Mouse (Mus musculus): ENCODE data around the gene Lef1. TPM values are rescaled to one million over a fixed set of nuclear protein-coding genes. Genes with fewer than 3 reads are reported as not detected.

Lef1 gene
- polyA plus RNA-seq, 2 experiments, result 0.12 to 0.25 TPM

GRCm38 (mm10) chr3:131160921-131161320 is 50.6 kb downstream of the Lef1 start:
- no peak overlapping the region for H3K4me2 ChIP-seq (ENCODE audit: low read depth)
- no peaks in the 10 kb centered on the region for H3K36me3 ChIP-seq (replicated peaks; ENCODE audit: control insufficient read depth, insufficient read depth, low read depth)
- H3K4me1 ChIP-seq (replicated peaks; ENCODE audit: control insufficient read depth in 2 of 2, insufficient read depth in 2 of 2, low read length in 1 of 2), result no peaks in the 10 kb centered on the region
- no peak for TF ChIP-seq CTCF (IDR thresholded peaks at IDR 0.05; ENCODE audit: low read depth)
- no peak for TF ChIP-seq EP300 (IDR thresholded peaks at IDR 0.05; ENCODE audit: low read depth)
- no peaks in the 10 kb centered on the region for H3K9me3 ChIP-seq (ENCODE audit: control insufficient read depth, low read length)
- no peak overlapping the region for H3K4me3 ChIP-seq (ENCODE audit: insufficient read depth in 1 of 2, low read depth in 2 of 2, low read length in 2 of 2)
- WGBS (ENCODE audit: insufficient replicate concordance), result 65% methylated on average over 7 of the region's 7 CpGs
- no peak for DNase-seq (ENCODE audit: low read depth in 3 of 3, low spot score in 3 of 3)
- H3K9ac ChIP-seq (replicated peaks), result no peak overlapping the region
- no peak for ATAC-seq (ENCODE audit: insufficient read depth)
- H3K27ac ChIP-seq, result no peak overlapping the region
- H3K27me3 ChIP-seq (ENCODE audit: control insufficient read depth, insufficient read depth, low read length), result no peaks in the 10 kb centered on the region

- no peak overlapping the region for H3K4me2 ChIP-seq (ENCODE audit: low read depth)
Measured at GRCm38 (mm10) chr3:131167731-131168130, 57.5 kb downstream of the Lef1 start.

GRCm38 (mm10) chr3:131169161-131169560 is 58.9 kb downstream of the Lef1 start:
- Histone ChIP-seq H3K9ac (replicated peaks) (no peak overlapping the region), H3K4me1 (replicated peaks; ENCODE audit: control insufficient read depth in 2 of 2, insufficient read depth in 2 of 2, low read length in 1 of 2) (no peaks in the 10 kb centered on the region), H3K9me3 (ENCODE audit: control insufficient read depth, low read length) (no peaks in the 10 kb centered on the region), H3K36me3 (replicated peaks; ENCODE audit: control insufficient read depth, insufficient read depth, low read depth) (no peaks in the 10 kb centered on the region), H3K27ac (no peak overlapping the region), H3K27me3 (ENCODE audit: control insufficient read depth, insufficient read depth, low read length) (no peaks in the 10 kb centered on the region), H3K4me3 (ENCODE audit: insufficient read depth in 1 of 2, low read depth in 2 of 2, low read length in 2 of 2) (no peak overlapping the region), H3K4me2 (ENCODE audit: low read depth) (no peak overlapping the region)
- 73% methylated on average over 6 of the region's 6 CpGs for WGBS (ENCODE audit: insufficient replicate concordance)
- DNase-seq (ENCODE audit: low read depth in 3 of 3, low spot score in 3 of 3) (no peak), ATAC-seq (ENCODE audit: insufficient read depth) (no peak)
- TF ChIP-seq EP300 (IDR thresholded peaks at IDR 0.05; ENCODE audit: low read depth), result no peak
- no peak for TF ChIP-seq CTCF (IDR thresholded peaks at IDR 0.05; ENCODE audit: low read depth)

More at GRCm38 (mm10) chr3:131167731-131168130, 57.5 kb downstream of the Lef1 start:
- Histone ChIP-seq H3K27me3 (ENCODE audit: control insufficient read depth, insufficient read depth, low read length) (no peaks in the 10 kb centered on the region), H3K4me1 (replicated peaks; ENCODE audit: control insufficient read depth in 2 of 2, insufficient read depth in 2 of 2, low read length in 1 of 2) (no peaks in the 10 kb centered on the region), H3K27ac (no peak overlapping the region), H3K9ac (replicated peaks) (no peak overlapping the region), H3K36me3 (replicated peaks; ENCODE audit: control insufficient read depth, insufficient read depth, low read depth) (no peaks in the 10 kb centered on the region), H3K9me3 (ENCODE audit: control insufficient read depth, low read length) (no peaks in the 10 kb centered on the region), H3K4me3 (ENCODE audit: insufficient read depth in 1 of 2, low read depth in 2 of 2, low read length in 2 of 2) (no peak overlapping the region)
- ATAC-seq (ENCODE audit: insufficient read depth), result no peak
- TF ChIP-seq CTCF (IDR thresholded peaks at IDR 0.05; ENCODE audit: low read depth) (no peak), EP300 (IDR thresholded peaks at IDR 0.05; ENCODE audit: low read depth) (no peak)
- 75% methylated on average over 4 of the region's 4 CpGs for WGBS (ENCODE audit: insufficient replicate concordance)
- no peak for DNase-seq (ENCODE audit: low read depth in 3 of 3, low spot score in 3 of 3)

GRCm38 (mm10) chr3:131170099-131170643 is 59.9 kb downstream of the Lef1 start:
- ATAC-seq (ENCODE audit: insufficient read depth), result no peak
- no peak for TF ChIP-seq CTCF (IDR thresholded peaks at IDR 0.05; ENCODE audit: low read depth)
- TF ChIP-seq EP300 (IDR thresholded peaks at IDR 0.05; ENCODE audit: low read depth), result no peak
- no peak overlapping the region for H3K4me3 ChIP-seq (ENCODE audit: insufficient read depth in 1 of 2, low read depth in 2 of 2, low read length in 2 of 2)

GRCm38 (mm10) chr3:131171292-131171960 is 61.2 kb downstream of the Lef1 start:
- Histone ChIP-seq H3K27ac (no peak overlapping the region), H3K36me3 (replicated peaks; ENCODE audit: control insufficient read depth, insufficient read depth, low read depth) (no peaks in the 10 kb centered on the region), H3K9ac (replicated peaks) (no peak overlapping the region), H3K4me3 (ENCODE audit: insufficient read depth in 1 of 2, low read depth in 2 of 2, low read length in 2 of 2) (no peak overlapping the region), H3K9me3 (ENCODE audit: control insufficient read depth, low read length) (no peaks in the 10 kb centered on the region), H3K4me1 (replicated peaks; ENCODE audit: control insufficient read depth in 2 of 2, insufficient read depth in 2 of 2, low read length in 1 of 2) (no peaks in the 10 kb centered on the region), H3K27me3 (ENCODE audit: control insufficient read depth, insufficient read depth, low read length) (no peaks in the 10 kb centered on the region), H3K4me2 (ENCODE audit: low read depth) (no peak overlapping the region)
- ATAC-seq (ENCODE audit: insufficient read depth), result no peak
- WGBS (ENCODE audit: insufficient replicate concordance), result 62% methylated on average over 11 of the region's 11 CpGs
- no peak for DNase-seq (ENCODE audit: low read depth in 3 of 3, low spot score in 3 of 3)
- TF ChIP-seq EP300 (IDR thresholded peaks at IDR 0.05; ENCODE audit: low read depth), result no peak
- no peak for TF ChIP-seq CTCF (IDR thresholded peaks at IDR 0.05; ENCODE audit: low read depth)

More at GRCm38 (mm10) chr3:131170099-131170643, 59.9 kb downstream of the Lef1 start:
- H3K4me1 ChIP-seq (replicated peaks; ENCODE audit: control insufficient read depth in 2 of 2, insufficient read depth in 2 of 2, low read length in 1 of 2), result no peaks in the 10 kb centered on the region
- 60% methylated on average over 6 of the region's 6 CpGs for WGBS (ENCODE audit: insufficient replicate concordance)
- H3K4me2 ChIP-seq (ENCODE audit: low read depth), result no peak overlapping the region
- no peaks in the 10 kb centered on the region for H3K9me3 ChIP-seq (ENCODE audit: control insufficient read depth, low read length)
- no peak overlapping the region for H3K27ac ChIP-seq
- no peak for DNase-seq (ENCODE audit: low read depth in 3 of 3, low spot score in 3 of 3)
- no peaks in the 10 kb centered on the region for H3K27me3 ChIP-seq (ENCODE audit: control insufficient read depth, insufficient read depth, low read length)
- H3K9ac ChIP-seq (replicated peaks), result no peak overlapping the region
- no peaks in the 10 kb centered on the region for H3K36me3 ChIP-seq (replicated peaks; ENCODE audit: control insufficient read depth, insufficient read depth, low read depth)

Measured in liver, embryonic 14.5 days (tissue).